Mouse (Mus musculus) inflammation-experienced regulatory T-cells (primary cell): ENCODE data around the gene Tgm5. TPM values are rescaled to one million over a fixed set of nuclear protein-coding genes. Genes with fewer than 3 reads are reported as not detected.

Source experiments
- polyA plus RNA-seq, 2 experiments: library from polyadenylated mRNA; unstranded; fragments of 100-300 nt; shearing (Covaris generic); gene quantifications; one replicate each; pipeline ENCODE4 v1.2.1; 2017

Gene Tgm5
- polyA plus RNA-seq, result under 1 TPM; 0.25 to 0.49 TPM

GRCm38 (mm10) chr2:121085480-121086185 lies at the start of gene Tgm5:
Tgm5 (minus strand) TSS chr2:121085841.

DNA sequence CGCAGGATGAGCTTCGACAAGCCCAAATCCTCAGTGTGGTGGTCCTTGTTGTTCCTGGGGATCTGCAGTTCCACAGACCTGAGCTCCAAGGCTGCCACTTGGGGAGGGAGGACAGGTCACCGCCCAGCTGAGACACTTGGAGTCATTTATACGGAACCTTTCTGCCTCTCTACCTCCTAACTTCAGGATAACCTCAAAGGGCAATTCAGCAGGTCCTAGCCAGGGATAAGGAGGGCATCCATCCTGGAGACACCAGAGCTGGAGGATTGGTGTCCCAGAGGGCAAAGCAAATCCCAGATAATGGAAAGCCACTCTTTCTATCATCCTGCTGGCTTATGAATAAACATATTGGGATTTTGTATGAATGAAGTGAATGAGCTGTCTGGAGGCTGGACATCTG lies 24.1 kb upstream of the Tgm5 start, which contains the start of gene Tgm7:
Gene Tgm7, minus strand, starts transcription at position 101 of the 400 bp plus-strand sequence.

DNA sequence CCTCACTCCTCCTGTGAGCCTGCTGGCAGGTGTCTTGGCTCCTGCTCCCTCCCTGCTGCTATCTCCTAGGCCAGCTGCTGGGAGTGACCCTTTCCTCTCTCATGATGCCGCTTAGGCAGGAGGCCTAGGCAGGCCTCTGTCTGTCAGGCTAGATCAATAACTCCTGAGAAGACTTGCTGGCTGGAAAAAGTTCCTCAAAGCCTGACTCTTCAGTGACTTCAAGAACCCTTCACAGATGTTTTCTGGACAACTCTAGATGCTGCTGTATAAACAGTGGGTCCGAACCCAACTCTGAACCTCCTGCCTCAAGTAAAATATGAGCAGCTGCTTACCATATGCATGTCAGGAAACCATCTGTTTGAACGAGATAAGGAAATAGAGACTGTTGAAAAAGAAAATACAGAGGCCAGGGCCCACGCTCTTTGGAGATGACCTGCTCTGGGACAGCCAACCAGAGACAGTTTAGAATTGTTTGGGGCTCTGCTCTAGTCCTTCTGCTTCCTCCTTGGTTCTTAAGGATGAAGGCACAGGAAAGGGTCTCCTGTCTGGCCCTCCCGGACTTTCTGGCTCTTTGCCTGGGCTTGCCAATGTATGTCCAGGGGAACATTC lies 48.8 kb downstream of the Tgm5 start, which contains the start of gene Epb42:
Gene Epb42, minus strand, starts transcription at position 340 of the 609 bp plus-strand sequence.

DNA sequence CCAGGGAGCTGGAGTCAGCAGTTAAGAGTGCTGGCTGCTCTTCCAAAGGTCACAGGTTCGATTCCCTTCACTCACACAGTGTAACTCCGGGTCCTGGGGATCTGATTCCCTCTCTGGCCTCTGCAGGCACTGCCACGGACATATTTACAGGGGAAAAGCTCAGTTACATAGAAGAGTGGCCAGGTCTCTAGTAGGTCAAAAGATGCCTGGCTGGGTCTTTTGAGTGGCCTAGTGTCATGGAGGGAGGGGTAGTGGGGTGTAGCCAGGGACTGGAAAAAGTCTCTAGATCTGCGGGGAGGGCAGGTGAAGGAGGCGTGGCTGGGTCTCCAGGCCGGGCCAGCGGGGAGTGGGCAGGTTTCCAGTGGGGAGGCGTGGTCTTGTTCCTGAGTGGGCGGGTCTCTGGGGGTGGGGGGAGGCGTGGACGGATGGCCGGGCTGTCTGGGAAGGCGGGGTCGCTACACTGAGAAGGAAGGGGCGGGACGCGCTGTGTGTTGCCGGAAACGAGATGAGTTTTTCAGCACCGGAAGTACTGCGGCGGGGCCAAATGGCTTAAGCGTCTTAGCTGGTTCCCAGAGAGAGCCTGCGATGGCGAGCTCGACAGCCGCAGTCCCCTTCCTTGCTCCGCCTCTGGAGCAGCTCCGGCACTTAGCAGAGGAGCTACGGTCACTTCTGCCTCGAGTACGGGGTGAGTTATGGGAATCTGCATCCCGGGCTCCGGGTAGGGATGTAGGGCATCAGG lies 77.5 kb downstream of the Tgm5 start, which contains the start of gene Ccndbp1:
Gene Ccndbp1, plus strand, starts transcription at position 479 of the 739 bp plus-strand sequence.

Other genes with a start within 250 kb of the Tgm5 start
- gene Cdan1, start 235.7 kb downstream of the Tgm5 start, polyA plus RNA-seq, result 10 to 100 TPM; 37.0 to 48.6 TPM
- gene Ttbk2, start 235.2 kb downstream of the Tgm5 start, polyA plus RNA-seq, result 1 to 10 TPM; 1.9 to 3.1 TPM
- 10 to 100 TPM; 51.6 to 63.6 TPM for gene Ubr1, start 115.1 kb downstream of the Tgm5 start, polyA plus RNA-seq
- 10 to 100 TPM; 28.1 to 38.0 TPM for gene Tmem62, start 108.8 kb downstream of the Tgm5 start, polyA plus RNA-seq
- 100 to 1,000 TPM; 137 to 151 TPM for gene Ccndbp1, start 77.4 kb downstream of the Tgm5 start, polyA plus RNA-seq
- under 1 TPM; 0.08 to 0.16 TPM for gene Epb42, start 48.8 kb downstream of the Tgm5 start, polyA plus RNA-seq
- under 1 TPM; 0.10 to 0.26 TPM for gene Tgm7, start 24.0 kb upstream of the Tgm5 start, polyA plus RNA-seq
- 10 to 100 TPM; 15.9 to 18.3 TPM for gene Adal, start 54.6 kb upstream of the Tgm5 start, polyA plus RNA-seq
- gene Lcmt2, start 54.8 kb upstream of the Tgm5 start, polyA plus RNA-seq, result 10 to 100 TPM; 18.4 to 29.0 TPM
- 10 to 100 TPM; 76.3 to 77.3 TPM for gene Tubgcp4, start 84.8 kb upstream of the Tgm5 start, polyA plus RNA-seq
- 10 to 100 TPM; 36.3 to 41.3 TPM for gene Zscan29, start 85.3 kb upstream of the Tgm5 start, polyA plus RNA-seq
- 10 to 100 TPM; 52.9 to 53.3 TPM for gene Trp53bp1, start 185.6 kb upstream of the Tgm5 start, polyA plus RNA-seq
- gene Map1a, start 203.8 kb upstream of the Tgm5 start, polyA plus RNA-seq, result under 1 TPM; 0.18 to 0.20 TPM